Mouse (Mus musculus): ENCODE data around the gene Tbc1d5. TPM values are rescaled to one million over a fixed set of nuclear protein-coding genes. Genes with fewer than 3 reads are reported as not detected.

Tbc1d5 gene
- total RNA-seq, 2 experiments from 2014 or later = 26.2 to 55.5 TPM

GRCm38 (mm10) chr17:50761082-50761481, 418.1 kb downstream of the Tbc1d5 start:
- ATAC-seq (replicated peaks; ENCODE audit: poor library complexity) = no peak

DNA sequence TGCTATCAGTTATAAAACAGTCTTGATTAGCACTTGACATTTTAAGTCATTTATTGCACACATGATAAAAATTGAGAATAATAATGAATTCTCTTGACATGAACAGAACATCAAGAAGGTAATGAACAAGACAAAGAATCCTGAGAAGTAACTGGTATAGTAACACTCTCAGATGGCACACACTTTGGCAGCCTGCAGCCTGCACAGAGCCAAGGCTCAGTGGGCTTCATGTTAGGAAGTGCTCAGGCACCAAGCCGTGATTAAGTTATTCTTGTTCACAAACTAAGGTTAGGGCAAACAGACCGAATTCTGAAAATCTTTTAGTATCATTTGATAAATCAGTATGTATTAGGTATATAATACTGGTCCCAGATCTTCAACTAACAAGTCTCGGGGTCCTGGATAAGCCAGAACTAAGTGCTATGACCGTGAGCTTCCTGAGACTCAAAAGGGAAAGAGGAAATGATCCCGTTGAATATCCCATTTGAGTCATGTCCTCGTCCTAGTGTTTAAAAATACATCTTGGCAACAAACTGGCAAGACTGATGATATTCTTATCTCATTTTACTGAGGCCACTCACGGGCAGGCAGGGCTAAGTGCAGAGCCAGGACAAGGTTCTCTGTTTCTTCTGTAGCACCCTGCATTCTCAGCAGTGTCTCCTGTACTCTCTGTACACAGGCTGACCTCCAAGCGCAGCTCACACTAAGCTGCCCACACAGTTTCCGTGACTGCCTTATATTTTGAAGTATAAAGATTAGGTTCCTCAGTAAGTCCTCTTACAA, 425.6 kb downstream of the Tbc1d5 start:
- no peak for ATAC-seq (replicated peaks; ENCODE audit: poor library complexity)

DNA sequence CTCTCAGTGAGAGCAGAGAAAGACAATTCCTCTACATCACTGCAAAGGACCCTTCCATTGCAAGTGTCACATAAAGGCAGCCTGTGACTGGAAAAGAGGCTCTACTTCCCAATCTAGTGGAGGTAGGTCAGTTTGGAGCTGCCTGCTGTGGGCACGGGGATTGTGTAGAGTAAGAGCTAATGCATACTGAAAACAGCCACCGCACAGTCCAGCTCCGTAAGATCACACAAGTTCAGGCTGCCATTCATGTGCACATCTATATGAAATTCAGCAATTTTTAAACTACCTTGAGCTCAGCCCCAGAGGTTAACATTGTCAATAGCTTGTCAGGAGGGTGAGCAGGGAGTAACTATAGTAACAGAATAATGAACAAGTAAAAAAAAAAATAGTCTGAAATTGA, 426.4 kb downstream of the Tbc1d5 start:
- ATAC-seq (replicated peaks; ENCODE audit: poor library complexity) = no peak

DNA sequence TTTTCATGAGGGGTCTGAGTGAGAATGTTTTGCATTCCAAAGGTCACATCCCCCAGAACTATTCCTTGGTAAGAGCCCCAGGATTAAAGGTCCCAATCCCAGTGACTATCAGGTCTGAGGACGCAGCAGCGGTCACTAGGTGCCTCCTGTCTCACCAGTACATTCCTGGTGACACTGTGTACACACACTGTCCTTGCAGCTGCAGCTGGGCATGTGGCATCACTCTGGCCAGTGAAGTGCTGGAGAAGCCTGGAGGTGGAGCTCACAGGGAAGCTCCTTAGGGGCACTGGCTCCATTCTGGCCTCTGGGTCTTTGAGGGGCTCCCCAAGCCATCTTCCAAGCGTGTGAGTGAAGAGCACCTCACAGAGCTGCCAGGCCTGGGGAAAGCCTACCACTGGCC, 427.2 kb downstream of the Tbc1d5 start:
- no peak for ATAC-seq (replicated peaks; ENCODE audit: poor library complexity)

GRCm38 (mm10) chr17:50750874-50751273, 428.3 kb downstream of the Tbc1d5 start:
- no peak for ATAC-seq (replicated peaks; ENCODE audit: poor library complexity)

DNA sequence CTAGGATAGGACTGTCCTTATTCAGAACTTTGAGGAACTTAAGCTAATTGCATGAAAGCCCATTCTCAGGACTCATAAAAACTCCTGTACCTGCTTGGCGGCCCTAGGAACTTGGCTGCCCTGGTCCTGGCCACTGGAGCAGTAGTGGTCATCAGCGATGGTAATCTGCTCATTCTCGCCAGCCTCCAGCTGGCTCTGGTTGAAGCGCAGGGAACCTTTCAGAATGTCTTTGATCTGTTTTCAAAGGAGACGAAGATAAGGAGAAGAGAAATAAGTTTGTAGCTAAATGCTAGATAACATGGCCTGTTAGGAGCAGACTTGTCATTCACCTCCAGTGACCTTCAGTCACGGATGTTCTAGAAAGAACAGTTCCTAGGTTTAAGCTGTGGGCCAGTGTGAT, 437.8 kb downstream of the Tbc1d5 start:
- no peak for ATAC-seq (replicated peaks; ENCODE audit: poor library complexity)

DNA sequence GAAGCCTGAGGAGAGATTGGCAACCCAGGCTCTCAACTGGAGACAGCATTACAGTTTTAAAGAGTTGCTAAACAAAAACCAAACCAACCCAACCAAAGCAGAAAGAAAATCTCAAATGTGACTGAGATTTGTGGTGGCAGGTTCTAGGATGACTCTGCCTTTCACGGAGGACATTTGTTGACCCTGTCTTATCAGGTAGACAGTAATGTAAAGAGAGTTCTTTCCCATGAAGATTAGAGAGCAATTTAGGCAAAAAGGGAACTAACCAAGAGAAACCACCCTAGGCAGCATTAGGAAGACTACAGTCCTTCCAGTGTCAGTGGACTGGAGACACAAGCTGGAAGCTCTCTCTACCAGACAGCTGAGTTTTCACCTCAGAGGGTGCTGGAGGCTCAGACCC, 438.3 kb downstream of the Tbc1d5 start:
- no peak for ATAC-seq (replicated peaks; ENCODE audit: poor library complexity)

GRCm38 (mm10) chr17:50738476-50738875, 440.7 kb downstream of the Tbc1d5 start:
- ATAC-seq (replicated peaks; ENCODE audit: poor library complexity) = no peak

- ATAC-seq (replicated peaks; ENCODE audit: poor library complexity) = no peak
Measured at GRCm38 (mm10) chr17:50737068-50737467, 442.1 kb downstream of the Tbc1d5 start.

DNA sequence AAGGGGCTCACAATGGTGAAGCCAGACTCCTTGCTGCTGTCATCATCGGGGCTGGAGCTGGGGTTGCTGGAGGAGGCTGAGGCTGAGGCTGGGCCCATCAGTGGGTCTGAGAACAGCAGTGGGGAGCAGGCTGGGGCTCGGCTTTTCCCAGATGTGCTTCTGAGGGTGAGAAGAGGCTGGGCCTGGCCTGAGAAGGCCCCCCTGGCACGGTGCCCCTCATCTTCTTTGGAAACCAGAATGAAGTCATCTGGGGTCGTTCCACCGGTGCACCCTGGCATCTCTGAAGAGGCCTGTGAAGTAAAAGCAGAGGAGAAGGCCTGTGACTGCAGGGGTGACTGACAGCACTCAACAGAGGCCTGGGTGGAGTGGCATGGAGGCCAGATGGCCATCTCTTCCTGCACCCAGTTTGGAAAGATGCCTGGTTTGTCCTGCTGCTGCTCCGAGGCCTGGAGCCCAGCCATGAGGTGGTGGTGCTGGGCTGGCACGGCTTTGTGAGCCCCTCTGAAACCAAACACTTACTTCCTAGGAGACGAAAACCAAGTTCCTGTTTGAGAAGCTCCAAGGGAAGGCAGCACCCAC, 443.1 kb downstream of the Tbc1d5 start:
- peak; percentile 33; the same call in 1 of the 2 replicates for ATAC-seq (replicated peaks; ENCODE audit: poor library complexity)

- ATAC-seq (replicated peaks; ENCODE audit: poor library complexity) = peak; percentile 81
Measured at GRCm38 (mm10) chr17:50735382-50735954, 443.7 kb downstream of the Tbc1d5 start.

DNA sequence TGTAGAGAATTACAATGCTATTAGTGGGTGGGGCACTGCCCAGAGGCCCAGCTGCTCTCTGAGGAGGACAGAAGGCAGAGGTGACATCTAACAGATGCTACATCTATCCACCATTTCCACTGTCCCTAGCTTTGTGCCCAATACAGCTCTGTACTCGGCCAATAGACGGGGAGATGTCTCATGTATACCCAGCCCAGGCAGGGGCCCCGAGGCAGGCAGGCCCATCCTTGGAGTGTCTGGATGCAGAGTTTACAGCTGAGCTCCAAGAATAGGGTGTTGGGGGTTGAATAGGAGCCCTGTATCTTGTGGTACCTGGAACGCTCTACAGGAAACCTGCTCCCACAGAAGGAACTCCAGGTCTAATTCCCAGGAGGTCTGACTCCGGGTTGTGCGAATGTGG, 444.4 kb downstream of the Tbc1d5 start:
- ATAC-seq (replicated peaks; ENCODE audit: poor library complexity) = no peak

DNA sequence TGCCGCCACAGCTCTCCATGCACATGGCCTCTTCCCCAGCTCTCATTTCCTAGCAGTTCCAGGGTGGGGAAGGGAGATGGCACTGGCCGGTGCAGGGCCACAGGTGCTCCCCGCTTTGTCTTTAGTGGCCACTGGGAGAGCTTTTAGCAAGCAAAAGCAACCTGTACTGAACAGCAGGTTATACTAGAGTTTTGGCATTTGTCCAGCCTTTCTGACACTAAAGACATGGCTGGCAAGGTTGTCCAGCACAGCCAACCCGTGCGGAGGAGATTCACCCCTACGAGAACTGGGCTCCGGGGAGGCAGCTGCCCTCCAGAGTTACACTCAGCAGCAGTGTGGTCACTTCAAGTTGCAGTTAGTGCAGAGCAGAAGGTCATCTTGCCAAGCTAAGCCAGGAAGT, 445.8 kb downstream of the Tbc1d5 start:
- ATAC-seq (replicated peaks; ENCODE audit: poor library complexity) = no peak

GRCm38 (mm10) chr17:50731876-50732275, 447.3 kb downstream of the Tbc1d5 start:
- no peak for ATAC-seq (replicated peaks; ENCODE audit: poor library complexity)

GRCm38 (mm10) chr17:50730896-50731295, 448.3 kb downstream of the Tbc1d5 start:
- peak; percentile 30 for ATAC-seq (replicated peaks; ENCODE audit: poor library complexity)

- peak; percentile 85 for ATAC-seq (replicated peaks; ENCODE audit: poor library complexity)
Measured at GRCm38 (mm10) chr17:50729577-50729976, 449.6 kb downstream of the Tbc1d5 start.

- 0 out of 2 replicates have a peak, but pooled peaks have one; percentile 12 for ATAC-seq (replicated peaks; ENCODE audit: poor library complexity)
Measured at GRCm38 (mm10) chr17:50729031-50729430, 450.1 kb downstream of the Tbc1d5 start.

DNA sequence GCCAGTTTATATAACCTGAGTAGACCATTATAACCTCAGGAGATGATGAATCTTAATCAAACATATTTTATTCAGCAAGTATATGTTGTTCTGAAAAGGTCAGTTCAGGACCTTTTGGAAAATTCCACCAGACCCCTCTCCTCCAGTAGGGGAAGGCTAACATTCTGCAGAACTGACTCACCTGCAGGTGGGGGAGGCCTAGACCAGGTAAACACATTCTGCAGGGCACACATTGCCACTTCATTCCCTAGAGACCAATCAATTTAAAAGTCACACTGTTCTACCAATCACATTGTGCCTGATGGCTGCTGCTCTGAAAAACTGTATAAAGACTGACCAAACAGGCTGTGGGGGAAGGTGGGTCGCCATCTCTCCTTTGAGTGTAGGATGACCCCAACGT, 452.9 kb downstream of the Tbc1d5 start:
- ATAC-seq (replicated peaks; ENCODE audit: poor library complexity) = no peak

GRCm38 (mm10) chr17:50724376-50724775, 454.8 kb downstream of the Tbc1d5 start:
- no peak for ATAC-seq (replicated peaks; ENCODE audit: poor library complexity)

- no peak for ATAC-seq (replicated peaks; ENCODE audit: poor library complexity)
Measured at GRCm38 (mm10) chr17:50717586-50717985, 461.6 kb downstream of the Tbc1d5 start.

DNA sequence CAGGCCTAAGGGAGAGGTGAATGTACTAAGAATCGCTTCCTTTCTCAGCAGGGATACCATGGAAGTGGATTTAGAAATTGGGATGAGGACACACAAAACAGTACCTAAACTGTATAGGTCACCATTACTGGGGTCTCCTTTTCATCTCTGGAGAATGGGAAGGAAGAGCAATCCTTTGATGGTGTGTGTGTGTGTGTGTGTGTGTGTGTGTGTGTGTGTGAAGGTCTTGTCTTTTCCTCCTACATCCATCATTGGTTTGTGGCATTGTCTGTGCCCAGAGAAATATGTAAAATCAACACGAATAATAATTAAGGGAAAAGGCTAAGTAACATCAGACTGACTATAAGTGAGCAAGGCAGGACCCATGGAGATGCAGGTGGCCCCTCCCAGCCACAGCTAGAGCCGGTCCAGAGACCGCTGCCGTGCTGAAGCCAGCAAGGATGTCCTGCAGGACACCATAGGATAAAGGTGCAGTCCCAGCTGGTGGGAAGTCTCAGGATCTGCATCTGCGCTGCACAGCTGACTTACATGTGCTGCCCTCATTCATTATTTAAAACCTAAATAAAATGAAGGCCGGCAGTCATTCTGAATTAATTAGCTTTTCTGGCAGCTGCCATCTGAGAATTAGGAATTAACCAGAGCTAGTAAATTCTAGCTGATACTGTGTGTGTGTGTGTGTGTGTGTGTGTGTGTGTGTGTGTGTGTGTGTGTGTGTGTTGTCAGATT, 468.5 kb downstream of the Tbc1d5 start:
- ATAC-seq (replicated peaks; ENCODE audit: poor library complexity) = no peak
